Mouse (Mus musculus) spleen, adult 2 months (tissue): ENCODE measurements around the gene Ropn1. TPM values are rescaled to one million over a fixed set of nuclear protein-coding genes. Genes with fewer than 3 reads are reported as not detected.

ENCODE experiments used
- DNase-seq, 2 experiments: peaks; one replicate each; pipeline versions ENCODE4 v3.0.0 to v3.0.0-alpha.2; 2012 to 2021; ENCODE audit warnings: low spot score in 2 of 2, low read depth in 1 of 2
- H3K27ac ChIP-seq: fragments of 200-500 bp; 2 replicates; pipeline ENCODE4 v1.5.1; 2012; ENCODE audit warnings: low read length, inconsistent platforms; ENCODE audit not compliant: insufficient read depth
- H3K27me3 ChIP-seq: fragments of 200-500 bp; 2 replicates; pipeline ENCODE4 v1.6.1; 2012; ENCODE audit warnings: mild to moderate bottlenecking, moderate library complexity, low read length, inconsistent platforms; ENCODE audit not compliant: control insufficient read depth, insufficient read depth
- H3K36me3 ChIP-seq: fragments of 200-500 bp; 2 replicates; pipeline ENCODE4 v1.6.1; 2012; ENCODE audit warnings: mild to moderate bottlenecking, low read length, inconsistent platforms; ENCODE audit not compliant: control insufficient read depth, insufficient read depth
- H3K4me1 ChIP-seq: fragments of 200-500 bp; 2 replicates; pipeline ENCODE4 v1.6.1; 2011; ENCODE audit warnings: inconsistent platforms; ENCODE audit not compliant: control insufficient read depth, insufficient read depth, insufficient read length
- H3K4me3 ChIP-seq: fragments of 200-500 bp; 2 replicates; pipeline ENCODE4 v1.5.1; 2011; ENCODE audit warnings: mild to moderate bottlenecking, inconsistent platforms; ENCODE audit not compliant: insufficient read depth, insufficient read length; ENCODE audit errors: extremely low read depth
- CTCF ChIP-seq: fragments of 200-500 bp; IDR thresholded peaks from 2 replicates; pipeline ENCODE4 v1.5.1; 2011; ENCODE audit warnings: mild to moderate bottlenecking, inconsistent platforms; ENCODE audit not compliant: insufficient read depth, insufficient read length, insufficient replicate concordance; ENCODE audit errors: extremely low read depth
- POLR2A ChIP-seq: fragments of 200-500 bp; IDR thresholded peaks from 2 replicates; pipeline ENCODE4 v1.6.1; 2011; ENCODE audit warnings: low read depth, low read length, inconsistent platforms
- WGBS: fragments of 180-500 bp; shearing (Covaris S2); methylation state at CpG from one replicate; pipeline ENCODE4 v1.1.7; 2018; 5-methylcytosine and 5-hydroxymethylcytosine counted together
- polyA plus RNA-seq: library from polyadenylated mRNA; depleted of rRNA; stranded (reverse); fragments of >200 nt; gene quantifications from 2 replicates; pipeline ENCODE4 v1.2.3, GENCODE M21; 2012; rRNA removed

The Ropn1 gene
- not detected in 2 replicates for polyA plus RNA-seq

- 64% methylated on average over 7 of the region's 7 CpGs for WGBS
- DNase-seq = no peak
- no peak for TF ChIP-seq POLR2A
- no peak for TF ChIP-seq CTCF
- H3K27ac ChIP-seq = no peak within 1 kb of the TSS
- no peak within 1 kb of the TSS for H3K4me3 ChIP-seq
- no peaks in the 10 kb centered on the region for H3K27me3 ChIP-seq
- no peaks in the 10 kb centered on the region for H3K36me3 ChIP-seq
- no peaks in the 10 kb centered on the region for H3K4me1 ChIP-seq
These were observed at the start of gene Ropn1 for GRCm38 (mm10) chr16:34649621-34650020. Ropn1 (plus strand) TSS chr16:34649921.

- no peak for DNase-seq
- Histone ChIP-seq H3K27ac (no peak overlapping the region), H3K36me3 (no peaks in the 10 kb centered on the region), H3K27me3 (no peaks in the 10 kb centered on the region), H3K4me1 (no peaks in the 10 kb centered on the region), H3K4me3 (no peak overlapping the region)
- no peak for TF ChIP-seq POLR2A
- TF ChIP-seq CTCF = no peak
- WGBS = 78% methylated on average over 4 of the region's 4 CpGs
These were observed 47.8 kb upstream of the Ropn1 start for GRCm38 (mm10) chr16:34601954-34602353.

GRCm38 (mm10) chr16:34603076-34603475, 46.6 kb upstream of the Ropn1 start:
- no peaks in the 10 kb centered on the region for H3K27me3 ChIP-seq
- H3K4me3 ChIP-seq = no peak overlapping the region
- H3K4me1 ChIP-seq = no peaks in the 10 kb centered on the region
- H3K27ac ChIP-seq = no peak overlapping the region
- WGBS = 83% methylated on average over 4 of the region's 4 CpGs
- no peaks in the 10 kb centered on the region for H3K36me3 ChIP-seq
- TF ChIP-seq POLR2A (no peak), CTCF (no peak)
- DNase-seq = no peak

- Histone ChIP-seq H3K36me3 (no peaks in the 10 kb centered on the region), H3K27ac (no peak overlapping the region), H3K4me3 (no peak overlapping the region), H3K27me3 (no peaks in the 10 kb centered on the region), H3K4me1 (no peaks in the 10 kb centered on the region)
- 75% methylated on average over 6 of the region's 6 CpGs for WGBS
- DNase-seq = no peak
- TF ChIP-seq POLR2A (no peak), CTCF (no peak)
These were observed 45.9 kb upstream of the Ropn1 start for GRCm38 (mm10) chr16:34603854-34604253.

- WGBS = 35% methylated on average over 3 of the region's 3 CpGs
- no peak overlapping the region for H3K27ac ChIP-seq
- TF ChIP-seq CTCF (no peak), POLR2A (no peak)
- DNase-seq = no peak
- no peaks in the 10 kb centered on the region for H3K4me1 ChIP-seq
- H3K4me3 ChIP-seq = no peak overlapping the region
- H3K36me3 ChIP-seq = no peaks in the 10 kb centered on the region
- H3K27me3 ChIP-seq = no peaks in the 10 kb centered on the region
These were observed 44.0 kb upstream of the Ropn1 start for GRCm38 (mm10) chr16:34605679-34606078.

- no peak overlapping the region for H3K27ac ChIP-seq
- WGBS = 33% methylated on average over 1 of the region's 1 CpGs
- no peaks in the 10 kb centered on the region for H3K4me1 ChIP-seq
- TF ChIP-seq POLR2A (no peak), CTCF (no peak)
- no peak for DNase-seq
- H3K27me3 ChIP-seq = no peaks in the 10 kb centered on the region; the same call in 1 of the 2 replicates
- H3K4me3 ChIP-seq = no peak overlapping the region
- H3K36me3 ChIP-seq = no peaks in the 10 kb centered on the region
These were observed 39.6 kb upstream of the Ropn1 start for GRCm38 (mm10) chr16:34610137-34610536.

- H3K4me3 ChIP-seq = no peak overlapping the region
- H3K27me3 ChIP-seq = no peaks in the 10 kb centered on the region; the same call in 1 of the 2 replicates
- no peaks in the 10 kb centered on the region for H3K4me1 ChIP-seq
- no peak for TF ChIP-seq POLR2A
- TF ChIP-seq CTCF = no peak
- H3K27ac ChIP-seq = no peak overlapping the region
- no peaks in the 10 kb centered on the region for H3K36me3 ChIP-seq
- 80% methylated on average over 2 of the region's 2 CpGs for WGBS
- DNase-seq = no peak
These were observed 35.7 kb upstream of the Ropn1 start for GRCm38 (mm10) chr16:34614021-34614420.
